Mouse (Mus musculus) cerebellum, adult 2 months (tissue): ENCODE data around the gene Picalm. TPM values are rescaled to one million over a fixed set of nuclear protein-coding genes. Genes with fewer than 3 reads are reported as not detected.

Source experiments
- DNase-seq, 2 experiments: peaks; one replicate each; pipeline ENCODE4 v3.0.0; 2021
- H3K27ac ChIP-seq: fragments of 200-500 bp; 2 replicates; pipeline ENCODE4 v1.5.1; 2012; ENCODE audit warnings: low read length, control low read depth, inconsistent platforms; ENCODE audit not compliant: insufficient read depth
- H3K27me3 ChIP-seq: fragments of 200-500 bp; 2 replicates; pipeline ENCODE4 v1.6.1; 2012; ENCODE audit warnings: inconsistent platforms, mild to moderate bottlenecking, low read length, moderate library complexity; ENCODE audit not compliant: control insufficient read depth, insufficient read depth
- H3K4me1 ChIP-seq: fragments of 200-500 bp; 2 replicates; pipeline ENCODE4 v1.6.1; 2011; ENCODE audit warnings: low read length; ENCODE audit not compliant: control insufficient read depth, insufficient read depth
- H3K4me3 ChIP-seq: fragments of 200-500 bp; replicated peaks from 2 replicates; pipeline ENCODE3; 2011; ENCODE audit warnings: mild to moderate bottlenecking, low read depth, low read length, control low read depth; ENCODE audit not compliant: insufficient read depth
- CTCF ChIP-seq: fragments of 200-500 bp; IDR thresholded peaks from 2 replicates; pipeline ENCODE4 v1.5.1; 2011; ENCODE audit warnings: low read depth, mild to moderate bottlenecking, control low read depth, low read length, moderate library complexity, borderline replicate concordance; ENCODE audit not compliant: insufficient read depth
- POLR2A ChIP-seq: fragments of 200-500 bp; IDR thresholded peaks from 2 replicates; pipeline ENCODE4 v1.6.1; 2011; ENCODE audit warnings: low read length, control low read depth, borderline replicate concordance; ENCODE audit not compliant: insufficient read depth
- WGBS: fragments of 180-500 bp; shearing (Covaris S2); methylation state at CpG from one replicate; pipeline ENCODE4 v1.1.7; 2018; 5-methylcytosine and 5-hydroxymethylcytosine counted together
- polyA plus RNA-seq: library from polyadenylated mRNA; depleted of rRNA; stranded (reverse); fragments of >200 nt; gene quantifications from 2 replicates; pipeline ENCODE4 v1.2.3, GENCODE M21; 2012

The Picalm gene
- polyA plus RNA-seq, 1 experiment, result 156 TPM

- H3K4me3 ChIP-seq, result no peak overlapping the region
- no peaks in the 10 kb centered on the region for H3K27me3 ChIP-seq
- H3K27ac ChIP-seq, result no peak overlapping the region
- TF ChIP-seq CTCF (no peak), POLR2A (no peak)
- WGBS, result 83% methylated on average over 8 of the region's 8 CpGs
- H3K4me1 ChIP-seq, result no peaks in the 10 kb centered on the region
- no peak for DNase-seq
Observed at GRCm38 (mm10) chr7:90092452-90093450, 37.3 kb upstream of the Picalm start.

GRCm38 (mm10) chr7:90095097-90095496 is 34.9 kb upstream of the Picalm start:
- no peaks in the 10 kb centered on the region for H3K4me1 ChIP-seq
- WGBS, result 81% methylated on average over 5 of the region's 5 CpGs
- TF ChIP-seq POLR2A (no peak), CTCF (no peak)
- no peaks in the 10 kb centered on the region for H3K27me3 ChIP-seq
- H3K4me3 ChIP-seq, result no peak overlapping the region
- no peak for DNase-seq
- H3K27ac ChIP-seq, result no peak overlapping the region

GRCm38 (mm10) chr7:90095766-90096372 is 34.1 kb upstream of the Picalm start:
- Histone ChIP-seq H3K27me3 (no peaks in the 10 kb centered on the region), H3K4me1 (no peaks in the 10 kb centered on the region), H3K27ac (no peak overlapping the region), H3K4me3 (no peak overlapping the region)
- no peak for DNase-seq
- TF ChIP-seq POLR2A, result no peak
- WGBS, result 61% methylated on average over 6 of the region's 6 CpGs

GRCm38 (mm10) chr7:90096609-90097008 is 33.4 kb upstream of the Picalm start:
- Histone ChIP-seq H3K4me1 (no peaks in the 10 kb centered on the region), H3K27me3 (no peaks in the 10 kb centered on the region), H3K27ac (no peak overlapping the region), H3K4me3 (no peak overlapping the region)
- TF ChIP-seq POLR2A (no peak), CTCF (no peak)
- WGBS, result 31% methylated on average over 2 of the region's 2 CpGs
- DNase-seq, result no peak

- Histone ChIP-seq H3K27ac (no peak overlapping the region), H3K27me3 (no peaks in the 10 kb centered on the region), H3K4me3 (no peak overlapping the region), H3K4me1 (no peaks in the 10 kb centered on the region)
- TF ChIP-seq CTCF (no peak), POLR2A (no peak)
- WGBS, result 94% methylated on average over 4 of the region's 4 CpGs
- no peak for DNase-seq
Observed at GRCm38 (mm10) chr7:90098253-90098652, 31.8 kb upstream of the Picalm start.

GRCm38 (mm10) chr7:90099248-90099647 is 30.8 kb upstream of the Picalm start:
- DNase-seq, result peak in 1 of 2 experiments; percentile 16
- TF ChIP-seq CTCF (no peak), POLR2A (no peak)
- Histone ChIP-seq H3K4me1 (no peaks in the 10 kb centered on the region), H3K27me3 (no peaks in the 10 kb centered on the region), H3K27ac (no peak overlapping the region), H3K4me3 (peak overlapping the region; percentile 58)
- 20% methylated on average over 10 of the region's 10 CpGs for WGBS

- no peak for TF ChIP-seq CTCF
- TF ChIP-seq POLR2A, result no peak
- no peak overlapping the region for H3K27ac ChIP-seq
- 91% methylated on average over 3 of the region's 3 CpGs for WGBS
- no peak overlapping the region for H3K4me3 ChIP-seq
- H3K27me3 ChIP-seq, result no peaks in the 10 kb centered on the region
- H3K4me1 ChIP-seq, result no peaks in the 10 kb centered on the region
- DNase-seq, result no peak
Observed at GRCm38 (mm10) chr7:90100614-90101160, 29.3 kb upstream of the Picalm start.

GRCm38 (mm10) chr7:90116100-90116499 is 13.9 kb upstream of the Picalm start:
- no peak overlapping the region for H3K27ac ChIP-seq
- over 99% methylated on average over 2 of the region's 2 CpGs for WGBS
- no peak overlapping the region for H3K4me3 ChIP-seq
- DNase-seq, result no peak
- no peak for TF ChIP-seq POLR2A
- no peak for TF ChIP-seq CTCF
- no peaks in the 10 kb centered on the region; the same call in 1 of the 2 replicates for H3K4me1 ChIP-seq
- no peaks in the 10 kb centered on the region for H3K27me3 ChIP-seq
